ENCODE assay signal across 8 mouse cellular contexts in genomic region chr9:79875522-79876131, GRCm38 (mm10).
A peak's percentile ranks its signal among the peaks of the same experiment; 100 is the strongest.
DNase-seq lines count a peak whose midpoint lies in the region; ATAC-seq lines count a peak whose summit lies in the region.

No protein-coding gene starts in this region.

- H3K27ac ChIP-seq in heart, embryonic 10.5 days: no peak overlapping the region
- peak overlapping the region; percentile 71; the same call in 1 of the 2 replicates for H3K27ac ChIP-seq in embryonic facial prominence, embryonic 15.5 days (replicated peaks)
- H3K27ac ChIP-seq in heart, embryonic 16.5 days (ENCODE audit: low read length): peak overlapping the region; percentile 71
- peak overlapping the region; percentile 54 for H3K27ac ChIP-seq in neural tube, embryonic 15.5 days (replicated peaks)

- H3K4me1 ChIP-seq in heart, embryonic 10.5 days: peaks cover 22% of the 10 kb centered on the region; the same call in 1 of the 2 replicates
- peaks cover 9% of the 10 kb centered on the region; the same call in 1 of the 2 replicates for H3K4me1 ChIP-seq in embryonic facial prominence, embryonic 15.5 days
- H3K4me1 ChIP-seq in heart, embryonic 16.5 days (ENCODE audit: control insufficient read depth, insufficient read depth, low read length): peaks cover 32% of the 10 kb centered on the region
- H3K4me1 ChIP-seq in neural tube, embryonic 15.5 days: peaks cover 19% of the 10 kb centered on the region

- no peaks in the 10 kb centered on the region for H3K9me3 ChIP-seq in heart, embryonic 10.5 days
- H3K9me3 ChIP-seq in embryonic facial prominence, embryonic 15.5 days (replicated peaks): no peaks in the 10 kb centered on the region
- H3K9me3 ChIP-seq in heart, embryonic 16.5 days (replicated peaks; ENCODE audit: control insufficient read depth, low read length): no peaks in the 10 kb centered on the region
- no peaks in the 10 kb centered on the region for H3K9me3 ChIP-seq in neural tube, embryonic 15.5 days (replicated peaks)

- peak; percentile 95 for DNase-seq in heart, adult 11 months
- no peak for DNase-seq in heart, embryonic 10.5 days (ENCODE audit: low spot score)
- peak; percentile 37 to 61 for DNase-seq in kidney, postnatal 4 days
- DNase-seq in T-cell, adult 2 months (ENCODE audit: low spot score): no peak
- DNase-seq in frontal cortex, postnatal 36 days (ENCODE audit: low spot score in 2 of 2): no peak

- H3K27me3 ChIP-seq in heart, embryonic 10.5 days (ENCODE audit: insufficient read depth, poor library complexity, severe bottlenecking): no peaks in the 10 kb centered on the region
- H3K27me3 ChIP-seq in embryonic facial prominence, embryonic 15.5 days: no peaks in the 10 kb centered on the region
- H3K27me3 ChIP-seq in heart, embryonic 16.5 days (ENCODE audit: control insufficient read depth, insufficient read depth, low read length): no peaks in the 10 kb centered on the region
- no peaks in the 10 kb centered on the region for H3K27me3 ChIP-seq in neural tube, embryonic 15.5 days (replicated peaks)

- H3K36me3 ChIP-seq in heart, embryonic 10.5 days: no peaks in the 10 kb centered on the region
- no peaks in the 10 kb centered on the region for H3K36me3 ChIP-seq in embryonic facial prominence, embryonic 15.5 days
- no peaks in the 10 kb centered on the region for H3K36me3 ChIP-seq in heart, embryonic 16.5 days (ENCODE audit: control insufficient read depth, insufficient read depth)
- H3K36me3 ChIP-seq in neural tube, embryonic 15.5 days: no peaks in the 10 kb centered on the region

- peak overlapping the region; percentile 6; the same call in 1 of the 2 replicates for H3K4me2 ChIP-seq in embryonic facial prominence, embryonic 15.5 days (replicated peaks)
- H3K4me2 ChIP-seq in heart, embryonic 16.5 days (ENCODE audit: low read depth, low read length): peak overlapping the region; percentile 52
- H3K4me2 ChIP-seq in neural tube, embryonic 15.5 days: peak overlapping the region; percentile 50

- H3K4me3 ChIP-seq in heart, embryonic 10.5 days: no peak overlapping the region
- no peak overlapping the region for H3K4me3 ChIP-seq in embryonic facial prominence, embryonic 15.5 days (replicated peaks)
- H3K4me3 ChIP-seq in heart, embryonic 16.5 days (ENCODE audit: low read length): peak overlapping the region; percentile 2; the same call in 1 of the 2 replicates
- H3K4me3 ChIP-seq in neural tube, embryonic 15.5 days (replicated peaks): peak overlapping the region; percentile 16; the same call in 1 of the 2 replicates

- H3K9ac ChIP-seq in embryonic facial prominence, embryonic 15.5 days: no peak overlapping the region
- peak overlapping the region; percentile 45; the same call in 1 of the 2 replicates for H3K9ac ChIP-seq in heart, embryonic 16.5 days (ENCODE audit: low read length)
- H3K9ac ChIP-seq in neural tube, embryonic 15.5 days (replicated peaks): no peak overlapping the region

- peak; percentile 63; the same call in 1 of the 2 replicates for ATAC-seq in embryonic facial prominence, embryonic 15.5 days (ENCODE audit: insufficient number of reproducible peaks, low FRiP score, low TSS enrichment, low read depth)
- no peak for ATAC-seq in heart, embryonic 16.5 days (replicated peaks; ENCODE audit: extremely low read depth, insufficient read depth, low FRiP score)
- ATAC-seq in neural tube, embryonic 15.5 days (ENCODE audit: low FRiP score): peak; percentile 71; the same call in 1 of the 2 replicates

- 71% methylated on average over 20 of the region's 20 CpGs for WGBS in heart, embryonic 10.5 days
- 42% methylated on average over 20 of the region's 20 CpGs for WGBS in embryonic facial prominence, embryonic 15.5 days
- WGBS in heart, embryonic 16.5 days: 38% methylated on average over 20 of the region's 20 CpGs
- WGBS in neural tube, embryonic 15.5 days: 24% methylated on average over 20 of the region's 20 CpGs

Comparison
In these comparisons a context has a peak if more than half of its experiments do, and no peak if none do; other contexts are left out.
1. DNase-seq: peak in heart, adult 11 months (single experiment) and kidney, postnatal 4 days (2 of 2); none in heart, embryonic 10.5 days (single experiment), T-cell, adult 2 months (single experiment) and frontal cortex, postnatal 36 days (0 of 2).
2. H3K4me3 ChIP-seq: peak in heart, embryonic 16.5 days (single experiment) and neural tube, embryonic 15.5 days (single experiment); none in heart, embryonic 10.5 days (single experiment) and embryonic facial prominence, embryonic 15.5 days (single experiment).
3. Peak in every context shown above with its lines, with median percentiles within 50 percentile points of each other: H3K4me2 ChIP-seq.